Mouse (Mus musculus): ENCODE data around the gene AC124502.3.

- no peak for TF ChIP-seq CTCF (IDR thresholded peaks at IDR 0.05; ENCODE audit: low read depth, low read length)
- TF ChIP-seq POLR2A (IDR thresholded peaks at IDR 0.05; ENCODE audit: borderline replicate concordance, low read depth, low read length) = no peak
Observed at GRCm38 (mm10) chr19:5097521-5098362, 59.1 kb downstream of the AC124502.3 start.
